Mouse (Mus musculus) liver, embryonic 16.5 days (tissue): ENCODE measurements at regions not wholly inside any gene's neighbourhood (a gene's known extent, or its start where the extent isn't known, plus 50 kb on each side); places are given as distances from the start of the nearest gene placed in this dataset.

Experiments
- ATAC-seq: fragments of 200-750 bp; cut with Nextera tagmentation; 2 replicates; pipeline ENCODE4 v1.8.0; 2017; ENCODE audit warnings: low read depth, mild to moderate bottlenecking, moderate number of reproducible peaks, moderate library complexity
- H3K27ac ChIP-seq: fragments of 300-500 bp; sonication (generic); 2 replicates; pipeline ENCODE4 v1.5.1; 2014; ENCODE audit warnings: mild to moderate bottlenecking, low read length
- H3K27me3 ChIP-seq: fragments of 300-500 bp; sonication (generic); 2 replicates; pipeline ENCODE4 v1.6.1; 2014; ENCODE audit warnings: low read depth, low read length, mixed read lengths; ENCODE audit not compliant: control insufficient read depth, insufficient read depth
- H3K36me3 ChIP-seq: fragments of 300-500 bp; sonication (generic); 2 replicates; pipeline ENCODE4 v1.6.1; 2014; ENCODE audit warnings: mild to moderate bottlenecking; ENCODE audit not compliant: control insufficient read depth, insufficient read depth
- H3K4me1 ChIP-seq: fragments of 300-500 bp; sonication (generic); 2 replicates; pipeline ENCODE4 v1.6.1; 2014; ENCODE audit warnings: low read depth, low read length, mixed read lengths; ENCODE audit not compliant: control insufficient read depth
- H3K4me2 ChIP-seq: fragments of 300-500 bp; sonication (generic); 2 replicates; pipeline ENCODE4 v1.6.1; 2014; ENCODE audit warnings: low read depth, low read length, mixed read lengths
- H3K4me3 ChIP-seq: fragments of 300-500 bp; sonication (generic); 2 replicates; pipeline ENCODE4 v1.5.1; 2014; ENCODE audit warnings: low read depth, mild to moderate bottlenecking, low read length
- H3K9ac ChIP-seq: fragments of 300-500 bp; sonication (generic); 2 replicates; pipeline ENCODE4 v1.6.1; 2014; ENCODE audit warnings: low read depth, low read length
- H3K9me3 ChIP-seq: fragments of 300-500 bp; sonication (generic); replicated peaks from 2 replicates; pipeline ENCODE4 v1.6.1; 2016; ENCODE audit warnings: low read length; ENCODE audit not compliant: control insufficient read depth
- WGBS: fragments of 180-500 bp; shearing (Covaris S2); extraction: QIAGEN DNeasy Blood & Tissue Kit; methylation state at CpG from one replicate; pipeline ENCODE4 v1.1.7; 2014; ENCODE audit not compliant: insufficient replicate concordance; 5-methylcytosine and 5-hydroxymethylcytosine counted together

- Histone ChIP-seq H3K27ac (no peak overlapping the region), H3K4me3 (no peak overlapping the region), H3K36me3 (no peaks in the 10 kb centered on the region), H3K4me1 (no peaks in the 10 kb centered on the region), H3K4me2 (no peak overlapping the region), H3K27me3 (no peaks in the 10 kb centered on the region), H3K9ac (no peak overlapping the region), H3K9me3 (no peaks in the 10 kb centered on the region)
- ATAC-seq, result no peak
- WGBS, result 62% methylated on average over 3 of the region's 3 CpGs
Observed at GRCm38 (mm10) chr15:56604266-56604665, 873.2 kb downstream of the Slc22a22 start.

DNA sequence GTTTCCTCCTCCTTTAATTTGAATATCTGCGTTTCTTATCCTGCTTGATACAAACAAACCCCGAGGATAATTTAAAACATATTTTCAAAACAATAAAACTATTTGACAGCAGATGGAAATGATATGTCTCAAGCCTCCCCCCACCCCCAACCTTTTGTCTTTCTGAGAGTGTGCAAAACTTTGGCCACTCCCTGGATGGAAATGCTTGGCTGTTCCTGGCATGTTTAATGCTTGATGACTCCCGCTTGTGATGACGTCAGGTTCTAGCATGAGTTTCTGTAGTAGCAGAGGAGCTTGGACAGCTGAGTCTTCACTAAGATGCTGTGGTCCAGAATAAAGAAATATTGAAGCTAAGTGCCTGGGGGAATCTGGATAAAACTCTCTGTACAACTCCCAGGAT, 884.8 kb downstream of the Slc22a22 start:
- no peaks in the 10 kb centered on the region for H3K4me1 ChIP-seq
- no peaks in the 10 kb centered on the region for H3K36me3 ChIP-seq
- no peak overlapping the region for H3K4me3 ChIP-seq
- ATAC-seq, result no peak
- H3K9ac ChIP-seq, result no peak overlapping the region
- H3K27me3 ChIP-seq, result no peaks in the 10 kb centered on the region
- H3K9me3 ChIP-seq, result no peaks in the 10 kb centered on the region
- WGBS, result 77% methylated on average over 4 of the region's 4 CpGs
- no peak overlapping the region for H3K4me2 ChIP-seq
- no peak overlapping the region for H3K27ac ChIP-seq

- 44% methylated on average over 3 of the region's 3 CpGs for WGBS
- no peaks in the 10 kb centered on the region for H3K9me3 ChIP-seq
- H3K27me3 ChIP-seq, result no peaks in the 10 kb centered on the region
- H3K4me3 ChIP-seq, result no peak overlapping the region
- no peak for ATAC-seq
- no peaks in the 10 kb centered on the region for H3K4me1 ChIP-seq
- H3K4me2 ChIP-seq, result no peak overlapping the region
- H3K9ac ChIP-seq, result no peak overlapping the region
- no peaks in the 10 kb centered on the region for H3K36me3 ChIP-seq
- H3K27ac ChIP-seq, result no peak overlapping the region
Observed at GRCm38 (mm10) chr15:56580745-56581515, 896.5 kb downstream of the Slc22a22 start.

DNA sequence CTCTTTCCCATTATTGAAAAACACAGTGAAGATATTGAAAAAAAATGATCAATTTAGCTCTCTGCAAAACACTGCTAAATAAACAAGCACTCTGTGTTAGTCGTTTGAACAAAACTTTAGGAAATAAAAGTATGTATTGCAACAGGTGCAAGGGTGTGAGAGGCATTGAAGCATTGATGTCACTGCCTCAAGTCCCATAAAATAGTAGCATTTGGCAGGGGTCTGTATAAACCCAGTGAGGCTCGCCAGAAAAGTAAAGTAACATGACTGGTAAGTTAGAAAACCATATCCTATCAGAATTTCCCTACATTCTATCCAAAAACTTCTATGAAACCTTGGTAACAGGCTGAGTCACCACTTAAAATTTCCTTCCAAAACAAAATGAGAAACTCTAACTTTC, 914.2 kb downstream of the Slc22a22 start:
- H3K4me2 ChIP-seq, result no peak overlapping the region
- ATAC-seq, result no peak
- no peaks in the 10 kb centered on the region for H3K4me1 ChIP-seq
- no peaks in the 10 kb centered on the region for H3K27me3 ChIP-seq
- H3K27ac ChIP-seq, result no peak overlapping the region
- H3K4me3 ChIP-seq, result no peak overlapping the region
- WGBS, result 23% methylated on average over 2 of the region's 2 CpGs
- no peak overlapping the region for H3K9ac ChIP-seq
- H3K9me3 ChIP-seq, result no peaks in the 10 kb centered on the region
- H3K36me3 ChIP-seq, result no peaks in the 10 kb centered on the region

- Histone ChIP-seq H3K4me3 (no peak overlapping the region), H3K27me3 (no peaks in the 10 kb centered on the region), H3K36me3 (no peaks in the 10 kb centered on the region), H3K9me3 (no peaks in the 10 kb centered on the region), H3K9ac (no peak overlapping the region), H3K4me1 (no peaks in the 10 kb centered on the region), H3K27ac (no peak overlapping the region), H3K4me2 (no peak overlapping the region)
- WGBS, result 47% methylated on average over 1 of the region's 1 CpGs
- ATAC-seq, result no peak
Observed at GRCm38 (mm10) chr15:56562785-56563184, 914.6 kb downstream of the Slc22a22 start.

GRCm38 (mm10) chr15:56562143-56562542, 915.3 kb downstream of the Slc22a22 start:
- Histone ChIP-seq H3K9me3 (no peaks in the 10 kb centered on the region), H3K4me2 (no peak overlapping the region), H3K4me3 (no peak overlapping the region), H3K27me3 (no peaks in the 10 kb centered on the region), H3K27ac (no peak overlapping the region), H3K9ac (no peak overlapping the region), H3K36me3 (no peaks in the 10 kb centered on the region), H3K4me1 (no peaks in the 10 kb centered on the region)
- ATAC-seq, result no peak
- WGBS, result 55% methylated on average over 2 of the region's 2 CpGs

- Histone ChIP-seq H3K9ac (no peak overlapping the region), H3K4me1 (no peaks in the 10 kb centered on the region), H3K4me3 (no peak overlapping the region), H3K9me3 (no peaks in the 10 kb centered on the region), H3K27ac (no peak overlapping the region), H3K36me3 (no peaks in the 10 kb centered on the region), H3K27me3 (no peaks in the 10 kb centered on the region), H3K4me2 (no peak overlapping the region)
- no peak for ATAC-seq
- 52% methylated on average over 3 of the region's 3 CpGs for WGBS
Observed at GRCm38 (mm10) chr15:56554386-56554785, 923.0 kb downstream of the Slc22a22 start.

GRCm38 (mm10) chr15:56553851-56554250, 923.6 kb downstream of the Slc22a22 start:
- no peak overlapping the region for H3K9ac ChIP-seq
- H3K4me1 ChIP-seq, result no peaks in the 10 kb centered on the region
- no peak for ATAC-seq
- no peaks in the 10 kb centered on the region for H3K36me3 ChIP-seq
- 32% methylated on average over 1 of the region's 1 CpGs for WGBS
- H3K9me3 ChIP-seq, result no peaks in the 10 kb centered on the region
- H3K4me3 ChIP-seq, result no peak overlapping the region
- no peak overlapping the region for H3K4me2 ChIP-seq
- no peak overlapping the region for H3K27ac ChIP-seq
- H3K27me3 ChIP-seq, result no peaks in the 10 kb centered on the region

GRCm38 (mm10) chr15:56531529-56531928, 945.9 kb downstream of the Slc22a22 start:
- no peak overlapping the region for H3K27ac ChIP-seq
- no peak overlapping the region for H3K4me3 ChIP-seq
- 46% methylated on average over 2 of the region's 2 CpGs for WGBS
- no peaks in the 10 kb centered on the region for H3K4me1 ChIP-seq
- H3K36me3 ChIP-seq, result no peaks in the 10 kb centered on the region
- H3K27me3 ChIP-seq, result no peaks in the 10 kb centered on the region
- no peak for ATAC-seq
- H3K9ac ChIP-seq, result no peak overlapping the region
- no peak overlapping the region for H3K4me2 ChIP-seq
- no peaks in the 10 kb centered on the region for H3K9me3 ChIP-seq
